Mouse (Mus musculus) ES-Bruce4 (cell line): ENCODE data around the gene Wdr78.

Source experiments
- CTCF ChIP-seq: IDR thresholded peaks from one replicate; pipeline ENCODE4 v1.8.1; 2011; ENCODE audit warnings: low read depth, low read length
- POLR2A ChIP-seq: IDR thresholded peaks from one replicate; pipeline ENCODE4 v1.8.1; 2011; ENCODE audit warnings: low read length; ENCODE audit not compliant: insufficient read depth

DNA sequence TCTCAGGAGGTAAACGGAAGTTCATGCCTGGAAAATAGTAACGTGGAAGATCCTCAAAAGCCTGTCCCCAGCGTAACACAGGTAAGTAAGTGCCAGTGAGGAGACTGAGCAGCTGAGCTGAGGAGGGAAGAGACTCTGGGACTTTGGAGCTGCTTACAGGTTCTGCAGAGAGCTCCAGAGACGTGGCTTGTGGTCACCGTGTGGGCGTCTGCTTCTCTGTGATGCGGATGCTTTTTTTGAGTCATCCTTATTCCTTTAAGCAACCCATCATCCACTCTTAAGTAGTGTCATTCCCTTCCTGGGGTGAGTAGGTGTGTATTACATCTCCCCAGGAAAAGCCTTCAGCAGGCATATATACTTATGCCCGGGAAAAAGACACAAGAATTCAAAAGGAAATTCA is 18.4 kb downstream of the Wdr78 start:
- TF ChIP-seq CTCF (no peak), POLR2A (no peak)
